Mouse (Mus musculus): ENCODE data around the gene Gpr19.

DNA sequence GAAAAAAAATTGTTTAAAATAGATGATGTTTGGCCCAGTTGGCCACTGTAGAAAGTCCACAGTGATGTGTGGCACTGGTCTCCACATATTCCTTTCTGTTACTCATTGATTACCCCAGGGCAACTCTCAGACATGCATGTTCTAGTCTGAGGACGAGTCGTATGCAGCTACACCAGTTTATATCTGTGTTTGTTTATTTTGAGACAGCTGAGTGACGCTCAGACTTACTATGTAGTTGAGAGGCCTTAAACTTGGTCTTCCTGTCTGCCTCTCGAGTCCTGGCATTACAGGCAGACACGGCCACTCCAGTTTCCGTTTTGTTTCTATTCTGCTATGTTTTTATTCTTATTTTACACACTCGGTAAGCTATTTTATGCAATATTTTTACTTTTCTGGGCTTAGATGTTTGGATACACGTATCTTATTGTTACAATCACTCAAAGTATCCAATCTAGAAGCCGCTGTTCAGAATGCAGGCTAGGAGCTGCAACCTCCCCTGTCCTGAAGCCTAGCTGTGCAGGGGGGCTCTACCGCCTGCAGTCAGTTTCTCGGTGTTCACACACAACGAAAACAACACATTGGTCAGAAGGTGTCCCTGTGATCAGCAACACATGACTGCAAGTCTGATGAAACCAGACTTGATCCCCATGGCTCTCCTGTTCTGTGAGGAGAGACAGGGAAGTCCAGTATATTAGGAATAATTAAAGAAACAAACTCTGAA lies 34.3 kb upstream of the Gpr19 start:
- no peak for TF ChIP-seq GATA2 (IDR thresholded peaks at IDR 0.05; ENCODE audit: borderline replicate concordance, low read depth, low read length)
- no peak for TF ChIP-seq CTCF (IDR thresholded peaks at IDR 0.05; ENCODE audit: low read depth, low read length)
- no peak for TF ChIP-seq TAL1 (conservative IDR thresholded peaks at IDR 0.05; ENCODE audit: low read depth, low read length)
- TF ChIP-seq POLR2AphosphoS5 (IDR thresholded peaks at IDR 0.05; ENCODE audit: insufficient replicate concordance, low read depth, low read length) = no peak

Measured in G1E (cell line).